Mouse (Mus musculus) megakaryocyte, adult 5-6 weeks (primary cell): ENCODE results near the gene Inca1. TPM values are rescaled to one million over a fixed set of nuclear protein-coding genes. Genes with fewer than 3 reads are reported as not detected.

Experiments used
- ATAC-seq: 2 replicates; pipeline ENCODE4 v1.8.0; 2016; ENCODE audit warnings: mild to moderate bottlenecking, inconsistent platforms; ENCODE audit not compliant: poor library complexity, severe bottlenecking
- total RNA-seq, 2 experiments: library from RNA; stranded (forward) in 1 of 2; stranded (reverse) in 1 of 2; fragments of 153-499, 151-499 nt in 1 of 2; fragments of 221-1000, 200-1000 nt in 1 of 2; gene quantifications; 2 replicates each; pipeline versions ENCODE4 v1.2.3 to v1.2.4; 2015 to 2017

The Inca1 gene
- total RNA-seq, 2 experiments from 2014 or later = not detected

GRCm38 (mm10) chr11:70670483-70670882 lies 29.5 kb downstream of the Inca1 start:
- no peak for ATAC-seq

DNA sequence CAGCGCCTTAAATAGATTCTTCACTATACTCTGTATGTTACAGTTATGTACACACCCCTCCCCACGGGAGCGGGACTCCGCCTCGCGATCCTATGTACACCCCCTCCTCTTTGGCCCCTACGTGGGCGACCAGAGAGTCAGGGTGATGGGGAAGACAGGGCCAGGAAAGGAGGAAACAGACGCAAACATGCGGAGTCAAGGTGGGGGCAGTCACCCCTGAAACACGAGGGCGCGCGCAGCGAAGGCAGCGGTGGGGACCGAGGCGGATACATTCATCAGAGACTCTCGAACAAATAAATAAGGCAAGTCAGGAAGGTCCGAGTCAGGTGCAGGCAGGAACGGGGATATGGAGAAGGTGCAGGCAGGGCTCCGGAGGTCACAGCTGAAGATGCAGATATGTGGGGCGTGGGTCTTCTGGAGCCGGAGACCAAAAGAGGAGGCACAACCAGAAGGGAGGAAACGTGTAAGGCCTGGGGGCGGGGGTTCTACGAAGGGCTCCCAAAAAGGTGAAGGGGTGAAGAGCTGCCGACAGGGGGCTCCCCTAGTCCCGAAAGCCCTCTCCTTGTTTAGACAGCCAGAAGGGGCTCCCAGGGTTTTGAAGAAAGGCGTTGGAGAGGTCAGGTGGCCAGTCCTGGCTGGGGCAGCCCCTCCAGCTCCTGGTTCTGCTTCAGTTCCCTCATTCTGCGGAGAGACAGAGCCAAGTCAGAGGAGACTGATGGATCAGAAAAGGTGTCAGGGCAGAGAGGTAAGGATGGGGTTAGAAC lies 30.2 kb downstream of the Inca1 start:
- ATAC-seq = peak; percentile 26

DNA sequence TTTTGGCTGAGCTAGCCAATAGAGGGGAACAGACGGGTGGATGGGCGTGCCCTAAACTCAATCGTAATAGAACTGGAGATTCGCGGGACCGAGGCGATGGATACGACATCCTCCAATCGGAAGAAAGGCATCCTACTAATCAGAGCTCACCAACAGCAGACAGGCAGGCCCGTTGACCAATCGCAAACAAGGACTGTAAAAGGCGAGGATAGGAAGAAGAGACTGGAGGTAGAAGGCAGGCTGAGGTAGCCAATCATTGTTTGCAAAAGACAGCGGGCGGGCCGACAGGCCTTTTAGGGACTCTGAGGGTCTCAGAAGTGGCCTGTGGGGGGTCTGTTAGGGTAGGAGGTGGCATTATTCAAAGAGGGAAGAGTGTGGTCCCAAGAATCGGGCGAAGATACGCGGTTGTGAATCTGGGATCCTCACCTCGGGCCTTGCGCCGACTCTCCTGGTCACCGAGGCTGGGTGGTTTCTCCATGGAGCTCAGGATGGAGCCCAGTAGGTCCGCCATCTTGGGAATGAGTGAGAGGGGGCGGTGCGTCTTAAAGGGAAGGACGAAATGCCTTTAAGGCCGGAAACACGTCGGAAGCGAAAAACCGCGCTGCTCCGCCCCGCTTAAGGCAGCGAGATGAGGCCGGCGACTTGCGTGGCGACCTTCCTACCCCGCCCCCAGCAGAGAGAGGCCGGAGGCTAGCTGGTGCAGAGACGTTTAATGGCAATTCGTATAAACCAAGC lies 31.0 kb downstream of the Inca1 start, which contains the start of gene Spag7:
Gene Spag7, minus strand, starts transcription at position 646 of the 735 bp plus-strand sequence.
- ATAC-seq = peak; percentile 84

DNA sequence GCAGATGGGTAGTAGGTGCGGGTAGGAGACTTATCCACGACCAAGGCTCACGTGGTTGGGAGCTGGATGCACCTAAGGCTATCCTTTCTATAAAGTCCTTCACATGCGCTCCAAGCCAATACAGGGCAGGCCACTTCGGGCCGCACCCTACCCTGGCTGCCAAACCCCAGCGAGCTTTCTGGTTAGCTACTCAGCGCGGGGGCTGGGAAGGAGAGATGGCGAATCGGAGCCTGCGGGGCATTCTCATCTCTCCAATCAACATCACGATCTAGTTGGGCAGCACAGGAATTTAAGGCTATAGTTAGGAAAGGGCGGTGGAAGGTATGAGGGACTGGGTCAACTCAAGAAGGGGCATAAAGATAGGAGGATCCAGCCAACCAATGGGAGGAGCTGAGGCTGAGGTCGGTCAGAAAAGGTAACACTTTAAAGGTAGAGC lies 31.6 kb downstream of the Inca1 start:
- no peak; the same call in 1 of the 2 replicates for ATAC-seq

DNA sequence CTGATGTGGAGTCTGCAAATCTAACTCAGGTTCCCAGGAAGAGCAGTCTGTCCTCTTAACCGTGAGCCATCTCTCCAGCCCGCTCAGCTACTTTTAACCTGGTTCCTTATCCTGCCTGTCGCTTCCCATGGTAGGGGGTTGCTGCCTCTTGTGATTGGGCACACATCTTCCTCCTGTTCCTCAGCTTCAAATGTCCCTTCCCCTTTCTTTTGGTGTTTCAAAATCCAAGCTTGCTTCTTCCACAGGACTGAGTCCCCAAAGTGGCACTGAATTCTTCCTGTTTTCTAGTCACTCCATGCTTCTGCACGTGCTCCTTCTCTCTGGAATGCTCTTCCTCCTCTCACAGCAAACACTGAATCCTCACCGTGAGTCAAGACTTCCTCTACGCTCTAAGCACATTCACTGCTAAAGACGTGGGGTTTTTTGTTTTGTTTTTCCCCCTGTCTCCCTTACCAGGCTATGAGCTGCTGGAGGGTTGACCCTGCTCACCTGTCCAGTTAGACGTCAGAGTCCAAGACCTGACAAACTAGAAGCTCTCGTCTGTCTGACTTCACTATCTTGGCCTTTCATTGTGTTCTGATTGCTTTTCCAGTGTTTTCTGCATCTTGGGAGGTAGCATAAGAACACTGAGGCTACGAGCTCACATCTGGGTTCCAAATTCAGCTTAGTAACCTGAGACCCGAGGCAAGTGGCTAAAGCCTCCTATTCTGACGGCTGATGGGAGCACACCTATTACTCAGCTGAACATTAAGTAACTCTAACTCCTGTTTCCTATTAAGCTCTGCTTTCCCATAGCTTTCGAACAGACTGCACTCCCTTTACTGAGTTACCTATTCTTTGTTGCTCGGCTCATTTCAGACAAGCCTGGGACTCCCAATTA lies 32.4 kb downstream of the Inca1 start:
- no peak for ATAC-seq

GRCm38 (mm10) chr11:70666687-70667086 lies 33.3 kb downstream of the Inca1 start:
- ATAC-seq = no peak

DNA sequence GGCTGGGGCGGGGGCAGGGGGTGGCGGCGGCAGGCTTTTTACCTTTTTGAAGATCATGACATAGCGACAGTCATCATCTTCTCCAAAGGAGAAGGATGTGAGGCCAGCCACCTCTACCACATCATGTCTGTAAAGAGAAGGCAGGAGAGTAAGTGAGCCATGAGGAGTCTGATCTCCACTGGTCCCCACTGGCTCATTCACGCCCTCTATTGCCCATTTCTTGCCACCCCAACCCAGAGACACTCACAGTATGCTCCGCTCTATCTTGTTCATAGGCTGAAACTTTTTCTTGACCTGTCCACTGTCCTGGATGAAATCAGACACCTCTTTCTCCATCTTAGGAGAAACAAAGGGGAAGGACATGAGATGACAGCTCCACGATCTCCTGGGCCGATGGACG lies 35.2 kb downstream of the Inca1 start:
- ATAC-seq = no peak

GRCm38 (mm10) chr11:70663957-70664356 lies 36.0 kb downstream of the Inca1 start:
- no peak for ATAC-seq

DNA sequence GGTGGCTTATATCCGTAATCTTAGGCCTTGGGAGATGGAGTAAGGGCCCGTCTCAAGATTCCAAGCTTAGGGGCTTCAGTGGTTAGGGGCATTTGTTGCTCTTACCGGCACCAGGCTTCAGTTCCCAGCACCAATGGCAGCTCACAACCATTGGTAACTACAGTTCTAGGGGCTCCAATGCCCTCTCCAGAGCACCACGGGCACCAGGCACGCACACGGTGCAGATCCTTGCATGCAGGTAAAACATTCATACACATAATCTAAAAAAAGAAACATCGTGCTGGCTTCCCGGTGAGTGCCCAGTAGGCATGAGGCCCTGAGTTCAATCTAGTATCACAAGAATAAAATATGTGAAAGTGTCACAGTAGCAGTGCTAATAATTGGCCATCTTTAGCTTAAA lies 36.9 kb downstream of the Inca1 start:
- ATAC-seq = no peak

GRCm38 (mm10) chr11:70660571-70660970 lies 39.4 kb downstream of the Inca1 start:
- no peak for ATAC-seq

DNA sequence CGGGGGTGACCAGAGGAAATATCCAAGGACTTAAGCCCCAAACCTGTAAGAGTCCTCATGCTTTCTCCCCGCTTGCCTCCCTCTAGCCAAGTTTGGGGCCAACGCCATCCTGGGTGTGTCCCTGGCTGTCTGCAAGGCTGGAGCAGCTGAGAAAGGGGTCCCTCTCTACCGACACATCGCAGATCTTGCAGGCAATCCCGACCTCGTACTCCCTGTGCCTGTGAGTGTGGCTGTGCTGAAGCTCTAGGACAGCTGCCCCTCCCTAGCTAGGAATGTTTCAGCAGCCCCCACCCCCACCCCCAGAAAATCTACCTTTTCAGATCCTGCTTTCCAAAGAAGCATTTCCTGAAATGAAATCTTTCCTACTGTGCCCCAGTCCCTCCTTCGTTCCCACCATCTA lies 41.0 kb downstream of the Inca1 start:
- no peak for ATAC-seq

DNA sequence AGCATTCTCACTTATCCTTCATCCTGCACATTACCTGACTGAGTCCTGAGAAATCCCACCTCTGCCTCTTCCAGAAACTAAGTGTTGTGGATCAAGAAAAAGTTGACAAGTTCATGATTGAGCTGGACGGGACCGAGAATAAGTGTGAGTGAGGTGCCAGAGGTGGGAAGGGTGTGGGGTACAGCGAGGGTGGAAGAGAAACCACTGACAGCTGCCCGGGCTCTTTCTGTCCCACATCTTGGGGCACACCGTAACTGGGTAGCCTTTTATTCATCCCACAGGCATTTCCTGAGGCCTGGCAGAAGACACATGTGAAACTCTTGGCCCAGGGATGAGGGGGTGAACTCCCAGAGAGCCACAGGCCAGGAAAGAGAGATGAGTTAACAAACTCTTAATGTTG lies 41.4 kb downstream of the Inca1 start:
- ATAC-seq = no peak

GRCm38 (mm10) chr11:70657991-70658390 lies 42.0 kb downstream of the Inca1 start:
- ATAC-seq = no peak

DNA sequence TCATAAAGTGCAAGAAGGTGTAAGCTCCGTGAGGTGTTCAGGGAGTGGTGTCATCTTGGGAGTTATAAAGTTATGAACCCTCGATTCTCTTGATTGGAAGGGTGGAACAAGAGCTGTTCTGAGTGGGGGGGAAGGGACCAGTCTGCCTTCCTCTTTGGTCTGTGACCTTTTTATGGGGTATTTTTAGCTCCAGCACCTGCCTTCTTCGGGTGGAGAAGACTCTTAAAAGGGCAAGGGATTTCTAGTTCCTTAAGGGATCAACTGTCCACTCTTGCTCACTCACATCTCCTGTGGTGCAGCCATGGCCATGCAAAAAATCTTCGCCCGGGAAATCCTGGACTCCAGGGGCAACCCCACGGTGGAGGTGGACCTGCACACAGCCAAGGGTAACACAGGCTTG lies 42.4 kb downstream of the Inca1 start:
- no peak for ATAC-seq

GRCm38 (mm10) chr11:70656964-70657363 lies 43.0 kb downstream of the Inca1 start, which contains the start of gene Eno3:
Gene Eno3, plus strand, starts transcription at chr11:70657202.
- no peak for ATAC-seq

GRCm38 (mm10) chr11:70656456-70656927 lies 43.5 kb downstream of the Inca1 start:
- no peak for ATAC-seq

DNA sequence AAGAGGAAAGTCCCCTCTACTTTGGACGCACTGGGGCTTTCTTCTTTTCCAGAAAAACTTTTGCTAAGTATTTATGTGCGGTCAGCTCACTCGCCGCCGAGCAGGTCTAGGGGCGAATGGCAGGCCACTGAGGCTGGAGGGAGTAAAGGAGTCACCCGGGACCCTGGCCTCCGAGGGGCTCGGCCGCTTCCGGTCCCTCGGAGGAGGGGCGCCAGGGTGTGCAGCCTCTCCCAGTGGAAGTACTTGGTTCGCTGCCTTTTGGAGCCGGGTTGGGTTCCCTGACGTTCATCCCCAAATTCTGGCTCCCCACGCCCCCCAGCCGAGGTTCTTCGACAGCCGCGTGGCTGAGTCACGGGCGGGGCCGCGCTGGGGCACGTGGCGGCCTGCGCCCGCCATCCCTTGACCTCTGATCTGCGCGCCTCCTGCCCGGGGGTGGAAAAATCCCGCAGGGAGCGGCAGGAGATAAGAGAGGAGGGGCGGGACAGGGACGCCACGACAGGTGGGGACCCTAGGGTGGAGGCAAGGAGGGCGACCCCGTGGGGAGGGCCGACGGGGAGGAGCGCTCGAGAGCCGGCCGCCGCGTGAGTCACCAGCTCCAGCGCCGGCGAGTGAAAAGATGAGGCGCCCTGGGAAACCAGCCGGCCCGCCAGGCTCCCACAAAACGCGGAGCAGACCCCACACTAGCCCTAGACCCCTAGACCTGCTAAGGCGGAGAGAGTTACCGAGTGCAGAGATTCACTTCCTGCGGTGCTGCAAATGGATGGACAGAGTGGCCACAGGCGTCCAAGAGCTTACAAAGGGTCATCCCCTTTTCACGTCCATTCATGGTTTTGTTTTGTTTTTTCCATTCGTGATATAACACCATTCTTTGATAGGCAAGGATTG lies 44.1 kb downstream of the Inca1 start:
- ATAC-seq = no peak

GRCm38 (mm10) chr11:70654923-70655570 lies 44.9 kb downstream of the Inca1 start:
- peak; percentile 32 for ATAC-seq

GRCm38 (mm10) chr11:70654198-70654922 lies 45.6 kb downstream of the Inca1 start, which contains the start of gene Pfn1:
Gene Pfn1, minus strand, starts transcription at chr11:70654644.
- ATAC-seq = peak; percentile 53
